Mouse (Mus musculus): ENCODE data around the gene Rgsl1. TPM values are rescaled to one million over a fixed set of nuclear protein-coding genes. Genes with fewer than 3 reads are reported as not detected.

The Rgsl1 gene
- polyA plus RNA-seq, 1 experiment: 0.44 TPM

GRCm38 (mm10) chr1:153830746-153831145 is 13.2 kb downstream of the Rgsl1 start:
- no peak for DNase-seq (ENCODE audit: low read depth)
- TF ChIP-seq CTCF (IDR thresholded peaks at IDR 0.05; ENCODE audit: borderline replicate concordance, extremely low read depth, insufficient read depth, insufficient read length) (no peak), POLR2A (IDR thresholded peaks at IDR 0.05; ENCODE audit: borderline replicate concordance, extremely low read depth, insufficient read depth, insufficient read length, poor library complexity, severe bottlenecking) (no peak)

GRCm38 (mm10) chr1:153820216-153820615 is 23.7 kb downstream of the Rgsl1 start:
- DNase-seq (ENCODE audit: low read depth): peak; percentile 49
- no peak for TF ChIP-seq POLR2A (IDR thresholded peaks at IDR 0.05; ENCODE audit: borderline replicate concordance, extremely low read depth, insufficient read depth, insufficient read length, poor library complexity, severe bottlenecking)
- no peak for TF ChIP-seq CTCF (IDR thresholded peaks at IDR 0.05; ENCODE audit: borderline replicate concordance, extremely low read depth, insufficient read depth, insufficient read length)

- TF ChIP-seq CTCF (IDR thresholded peaks at IDR 0.05; ENCODE audit: borderline replicate concordance, extremely low read depth, insufficient read depth, insufficient read length) (no peak), POLR2A (IDR thresholded peaks at IDR 0.05; ENCODE audit: borderline replicate concordance, extremely low read depth, insufficient read depth, insufficient read length, poor library complexity, severe bottlenecking) (no peak)
- DNase-seq (ENCODE audit: low read depth): no peak
These were observed 29.7 kb downstream of the Rgsl1 start for GRCm38 (mm10) chr1:153814278-153814677.

GRCm38 (mm10) chr1:153807390-153807993 is 36.5 kb downstream of the Rgsl1 start:
- TF ChIP-seq CTCF (IDR thresholded peaks at IDR 0.05; ENCODE audit: borderline replicate concordance, extremely low read depth, insufficient read depth, insufficient read length): peak; percentile 72; the same call in 1 of the 2 replicates
- no peak for TF ChIP-seq POLR2A (IDR thresholded peaks at IDR 0.05; ENCODE audit: borderline replicate concordance, extremely low read depth, insufficient read depth, insufficient read length, poor library complexity, severe bottlenecking)
- DNase-seq (ENCODE audit: low read depth): peak; percentile 70

GRCm38 (mm10) chr1:153803530-153803929 is 40.4 kb downstream of the Rgsl1 start:
- no peak for DNase-seq (ENCODE audit: low read depth)
- TF ChIP-seq POLR2A (IDR thresholded peaks at IDR 0.05; ENCODE audit: borderline replicate concordance, extremely low read depth, insufficient read depth, insufficient read length, poor library complexity, severe bottlenecking) (no peak), CTCF (IDR thresholded peaks at IDR 0.05; ENCODE audit: borderline replicate concordance, extremely low read depth, insufficient read depth, insufficient read length) (no peak)

GRCm38 (mm10) chr1:153802691-153803090 is 41.3 kb downstream of the Rgsl1 start:
- TF ChIP-seq POLR2A (IDR thresholded peaks at IDR 0.05; ENCODE audit: borderline replicate concordance, extremely low read depth, insufficient read depth, insufficient read length, poor library complexity, severe bottlenecking) (no peak), CTCF (IDR thresholded peaks at IDR 0.05; ENCODE audit: borderline replicate concordance, extremely low read depth, insufficient read depth, insufficient read length) (no peak)
- DNase-seq (ENCODE audit: low read depth): no peak

GRCm38 (mm10) chr1:153794241-153794640 is 49.7 kb downstream of the Rgsl1 start:
- TF ChIP-seq CTCF (IDR thresholded peaks at IDR 0.05; ENCODE audit: borderline replicate concordance, extremely low read depth, insufficient read depth, insufficient read length) (no peak), POLR2A (IDR thresholded peaks at IDR 0.05; ENCODE audit: borderline replicate concordance, extremely low read depth, insufficient read depth, insufficient read length, poor library complexity, severe bottlenecking) (no peak)
- no peak for DNase-seq (ENCODE audit: low read depth)

GRCm38 (mm10) chr1:153790708-153791107 is 53.2 kb downstream of the Rgsl1 start:
- DNase-seq (ENCODE audit: low read depth): no peak
- no peak for TF ChIP-seq CTCF (IDR thresholded peaks at IDR 0.05; ENCODE audit: borderline replicate concordance, extremely low read depth, insufficient read depth, insufficient read length)
- no peak for TF ChIP-seq POLR2A (IDR thresholded peaks at IDR 0.05; ENCODE audit: borderline replicate concordance, extremely low read depth, insufficient read depth, insufficient read length, poor library complexity, severe bottlenecking)

- no peak for TF ChIP-seq CTCF (IDR thresholded peaks at IDR 0.05; ENCODE audit: borderline replicate concordance, extremely low read depth, insufficient read depth, insufficient read length)
- TF ChIP-seq POLR2A (IDR thresholded peaks at IDR 0.05; ENCODE audit: borderline replicate concordance, extremely low read depth, insufficient read depth, insufficient read length, poor library complexity, severe bottlenecking): no peak
- DNase-seq (ENCODE audit: low read depth): no peak
These were observed 58.3 kb downstream of the Rgsl1 start for GRCm38 (mm10) chr1:153785608-153786007.

- DNase-seq (ENCODE audit: low read depth): no peak
- TF ChIP-seq CTCF (IDR thresholded peaks at IDR 0.05; ENCODE audit: borderline replicate concordance, extremely low read depth, insufficient read depth, insufficient read length): no peak
- TF ChIP-seq POLR2A (IDR thresholded peaks at IDR 0.05; ENCODE audit: borderline replicate concordance, extremely low read depth, insufficient read depth, insufficient read length, poor library complexity, severe bottlenecking): no peak
These were observed 60.6 kb downstream of the Rgsl1 start for GRCm38 (mm10) chr1:153783339-153783738.

- TF ChIP-seq CTCF (IDR thresholded peaks at IDR 0.05; ENCODE audit: borderline replicate concordance, extremely low read depth, insufficient read depth, insufficient read length): no peak
- TF ChIP-seq POLR2A (IDR thresholded peaks at IDR 0.05; ENCODE audit: borderline replicate concordance, extremely low read depth, insufficient read depth, insufficient read length, poor library complexity, severe bottlenecking): no peak
- no peak for DNase-seq (ENCODE audit: low read depth)
These were observed 65.7 kb downstream of the Rgsl1 start for GRCm38 (mm10) chr1:153778205-153778604.

- peak; percentile 46 for DNase-seq (ENCODE audit: low read depth)
- no peak for TF ChIP-seq POLR2A (IDR thresholded peaks at IDR 0.05; ENCODE audit: borderline replicate concordance, extremely low read depth, insufficient read depth, insufficient read length, poor library complexity, severe bottlenecking)
- no peak for TF ChIP-seq CTCF (IDR thresholded peaks at IDR 0.05; ENCODE audit: borderline replicate concordance, extremely low read depth, insufficient read depth, insufficient read length)
These were observed 67.7 kb downstream of the Rgsl1 start for GRCm38 (mm10) chr1:153776257-153776656.
